Mouse (Mus musculus): ENCODE measurements around the gene Slc4a1.

DNA sequence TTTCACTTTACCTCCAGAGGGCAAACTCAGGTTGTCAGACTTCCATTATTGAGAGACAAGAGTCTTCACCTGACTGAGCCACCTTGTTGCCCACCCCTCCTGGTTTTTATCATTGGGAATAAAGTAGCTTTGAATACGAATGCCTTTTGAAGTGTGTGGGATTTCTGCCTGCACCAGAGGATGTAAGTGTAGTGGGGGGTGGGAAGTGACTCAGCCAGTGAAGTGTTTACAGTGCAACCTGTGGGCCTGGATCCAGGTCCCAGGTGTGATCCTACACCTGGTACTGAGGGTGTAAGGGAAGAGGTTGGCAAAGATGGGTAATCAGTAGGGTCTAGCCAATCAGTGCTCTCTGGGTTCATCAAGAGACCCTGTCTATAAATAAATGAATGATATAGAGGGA lies 42.5 kb downstream of the Slc4a1 start:
- TF ChIP-seq CTCF (IDR thresholded peaks at IDR 0.05; ENCODE audit: borderline replicate concordance, extremely low read depth, insufficient read depth, insufficient read length) (no peak), POLR2A (IDR thresholded peaks at IDR 0.05; ENCODE audit: borderline replicate concordance, extremely low read depth, insufficient read depth, insufficient read length, poor library complexity, severe bottlenecking) (no peak)

All from brain, embryonic 14.5 days (tissue).